Mouse (Mus musculus) lung, embryonic 14.5 days (tissue): Measurements from ENCODE around the gene Olfr273. TPM values are rescaled to one million over a fixed set of nuclear protein-coding genes. Genes with fewer than 3 reads are reported as not detected.

Source experiments
- ATAC-seq: fragments of 200-750 bp; cut with Nextera tagmentation; 2 replicates; pipeline ENCODE4 v1.8.0; 2017; ENCODE audit warnings: mild to moderate bottlenecking, moderate TSS enrichment, moderate library complexity; ENCODE audit not compliant: insufficient read depth
- DNase-seq: peaks from one replicate; pipeline ENCODE4 v3.0.0-alpha.2; 2015
- H3K27ac ChIP-seq: fragments of 300-500 bp; sonication (generic); 2 replicates; pipeline ENCODE4 v1.5.1; 2014; ENCODE audit warnings: low read depth, mild to moderate bottlenecking, moderate library complexity
- H3K27me3 ChIP-seq: fragments of 300-500 bp; sonication (generic); 2 replicates; pipeline ENCODE4 v1.6.1; 2014; ENCODE audit warnings: low read length, control low read depth; ENCODE audit not compliant: insufficient read depth
- H3K36me3 ChIP-seq: fragments of 300-500 bp; sonication (generic); 2 replicates; pipeline ENCODE4 v1.6.1; 2014; ENCODE audit warnings: control low read depth; ENCODE audit not compliant: insufficient read depth
- H3K4me1 ChIP-seq: fragments of 300-500 bp; sonication (generic); 2 replicates; pipeline ENCODE4 v1.6.1; 2014; ENCODE audit warnings: antibody characterized with exemption, control low read depth; ENCODE audit not compliant: insufficient read depth
- H3K4me2 ChIP-seq: fragments of 300-500 bp; sonication (generic); 2 replicates; pipeline ENCODE4 v1.6.1; 2014; ENCODE audit warnings: mild to moderate bottlenecking
- H3K4me3 ChIP-seq: fragments of 300-500 bp; sonication (generic); 2 replicates; pipeline ENCODE4 v1.5.1; 2014; ENCODE audit warnings: low read depth, low read length
- H3K9ac ChIP-seq: fragments of 300-500 bp; sonication (generic); 2 replicates; pipeline ENCODE4 v1.6.1; 2014
- H3K9me3 ChIP-seq: fragments of 300-500 bp; sonication (generic); 2 replicates; pipeline ENCODE4 v1.6.1; 2016; ENCODE audit warnings: low read depth, low read length, control low read depth
- CTCF ChIP-seq: IDR thresholded peaks from 2 replicates; pipeline ENCODE4 v1.5.1; 2016; ENCODE audit warnings: antibody characterized with exemption, low read depth
- WGBS: fragments of 180-500 bp; shearing (Covaris S2); extraction: QIAGEN DNeasy Blood & Tissue Kit; methylation state at CpG from one replicate; pipeline ENCODE4 v1.1.7; 2014; 5-methylcytosine and 5-hydroxymethylcytosine counted together
- polyA plus RNA-seq: library from polyadenylated mRNA; unstranded; fragments of >200 nt; fragmentation: Nextera tagmentation; extraction: Ambion mirVana; gene quantifications from 2 replicates; pipeline ENCODE4 v1.2.1, GENCODE M21; 2014

Olfr273 gene
- polyA plus RNA-seq, 1 experiment from 2014 or later: not detected

DNA sequence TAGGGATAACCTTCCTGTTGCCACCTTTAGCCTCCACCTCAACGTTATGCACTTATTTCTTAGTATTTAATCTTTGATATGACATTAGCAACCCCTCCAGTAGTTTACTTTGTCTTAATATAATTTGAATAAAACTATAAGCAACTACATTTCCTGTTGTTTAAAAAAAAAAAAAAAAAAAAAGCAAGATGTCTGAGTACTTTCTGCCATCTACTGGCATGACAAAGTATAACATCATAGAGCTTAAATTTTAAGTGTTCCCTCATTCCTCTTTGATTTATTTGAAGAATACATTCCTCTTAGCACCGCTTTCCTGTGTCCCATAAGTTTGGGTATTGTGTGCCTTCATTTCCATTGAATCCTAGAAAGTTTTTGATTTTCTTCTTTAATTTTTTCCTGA, 47.2 kb downstream of the Olfr273 start:
- WGBS: 16% methylated on average over 2 of the region's 2 CpGs
- no peaks in the 10 kb centered on the region for H3K27me3 ChIP-seq

More for the DNA sequence above, 47.2 kb downstream of the Olfr273 start:
- H3K9me3 ChIP-seq: no peaks in the 10 kb centered on the region
- no peaks in the 10 kb centered on the region for H3K36me3 ChIP-seq
- H3K4me3 ChIP-seq: no peak overlapping the region
- no peak overlapping the region for H3K9ac ChIP-seq
- no peak overlapping the region for H3K27ac ChIP-seq
- H3K4me1 ChIP-seq: no peaks in the 10 kb centered on the region
- no peak overlapping the region for H3K4me2 ChIP-seq
- peak; percentile 42; the same call in 1 of the 2 replicates for TF ChIP-seq CTCF
- peak; percentile 70 for DNase-seq
- ATAC-seq: no peak

Other genes with a start within 250 kb of the Olfr273 start
- not detected in 2 replicates for gene Olfr275, start 44.6 kb downstream of the Olfr273 start, polyA plus RNA-seq
- gene Olfr272, start 59.9 kb upstream of the Olfr273 start, polyA plus RNA-seq: not detected in 2 replicates
- gene Olfr270, start 105.3 kb upstream of the Olfr273 start, polyA plus RNA-seq: not detected in 2 replicates
- not detected in 2 replicates for gene Nipsnap3a, start 130.0 kb upstream of the Olfr273 start, polyA plus RNA-seq
- 73.4 and 79.9 TPM in 2 replicates for gene Nipsnap3b, start 152.6 kb upstream of the Olfr273 start, polyA plus RNA-seq